Mouse (Mus musculus) hindbrain, embryonic 11.5 days (tissue): ENCODE measurements at regions not wholly inside any gene's neighbourhood (a gene's known extent, or its start where the extent isn't known, plus 50 kb on each side); places are given as distances from the start of the nearest gene placed in this dataset.

Experiments used
- ATAC-seq: fragments of 200-750 bp; cut with Nextera tagmentation; 2 replicates; pipeline ENCODE4 v1.8.0; 2017; ENCODE audit warnings: mild to moderate bottlenecking, moderate TSS enrichment, moderate library complexity; ENCODE audit not compliant: low FRiP score
- DNase-seq: peaks from one replicate; pipeline ENCODE4 v3.0.0-alpha.2; 2015; ENCODE audit warnings: low spot score
- H3K27ac ChIP-seq: fragments of 300-500 bp; sonication (generic); 2 replicates; pipeline ENCODE4 v1.5.1; 2014; ENCODE audit warnings: mild to moderate bottlenecking, low read depth, low read length
- H3K27me3 ChIP-seq: fragments of 300-500 bp; sonication (generic); 2 replicates; pipeline ENCODE4 v1.6.1; 2014; ENCODE audit warnings: mild to moderate bottlenecking, low read length, moderate library complexity, mixed read lengths; ENCODE audit not compliant: control insufficient read depth, insufficient read depth
- H3K36me3 ChIP-seq: fragments of 300-500 bp; sonication (generic); 2 replicates; pipeline ENCODE4 v1.6.1; 2014; ENCODE audit warnings: mild to moderate bottlenecking, low read length, moderate library complexity, mixed read lengths; ENCODE audit not compliant: control insufficient read depth, insufficient read depth
- H3K4me1 ChIP-seq: fragments of 300-500 bp; sonication (generic); replicated peaks from 2 replicates; pipeline ENCODE4 v1.6.1; 2014; ENCODE audit warnings: low read length, mixed read lengths; ENCODE audit not compliant: control insufficient read depth, insufficient read depth
- H3K4me2 ChIP-seq: fragments of 300-500 bp; sonication (generic); replicated peaks from 2 replicates; pipeline ENCODE4 v1.6.1; 2014; ENCODE audit warnings: mild to moderate bottlenecking, low read depth, low read length
- H3K4me3 ChIP-seq: fragments of 300-500 bp; sonication (generic); 2 replicates; pipeline ENCODE4 v1.5.1; 2014; ENCODE audit warnings: low read depth, low read length
- H3K9ac ChIP-seq: fragments of 300-500 bp; sonication (generic); 2 replicates; pipeline ENCODE4 v1.6.1; 2014; ENCODE audit warnings: low read depth, low read length
- H3K9me3 ChIP-seq: fragments of 300-500 bp; sonication (generic); 2 replicates; pipeline ENCODE4 v1.6.1; 2016; ENCODE audit warnings: low read length; ENCODE audit not compliant: control insufficient read depth
- WGBS: fragments of 180-500 bp; shearing (Covaris S2); extraction: QIAGEN DNeasy Blood & Tissue Kit; methylation state at CpG from one replicate; pipeline ENCODE4 v1.1.7; 2014; 5-methylcytosine and 5-hydroxymethylcytosine counted together

GRCm38 (mm10) chr12:92723022-92723421 lies 874.1 kb upstream of the Sel1l start:
- WGBS, result 91% methylated on average over 3 of the region's 3 CpGs

GRCm38 (mm10) chr12:92713415-92713814 lies 864.5 kb upstream of the Sel1l start:
- no peak overlapping the region for H3K4me2 ChIP-seq
- H3K27ac ChIP-seq, result no peak overlapping the region
- no peak for ATAC-seq
- H3K4me3 ChIP-seq, result no peak overlapping the region
- H3K4me1 ChIP-seq, result no peaks in the 10 kb centered on the region
- no peaks in the 10 kb centered on the region for H3K9me3 ChIP-seq
- no peak for DNase-seq
- 92% methylated on average over 16 of the region's 16 CpGs for WGBS
- H3K36me3 ChIP-seq, result no peaks in the 10 kb centered on the region
- no peaks in the 10 kb centered on the region for H3K27me3 ChIP-seq
- no peak overlapping the region for H3K9ac ChIP-seq

More at GRCm38 (mm10) chr12:92723022-92723421, 874.1 kb upstream of the Sel1l start:
- Histone ChIP-seq H3K27me3 (no peaks in the 10 kb centered on the region), H3K9me3 (no peaks in the 10 kb centered on the region), H3K4me3 (no peak overlapping the region), H3K4me2 (no peak overlapping the region), H3K36me3 (no peaks in the 10 kb centered on the region), H3K9ac (no peak overlapping the region), H3K4me1 (no peaks in the 10 kb centered on the region), H3K27ac (no peak overlapping the region)
- no peak for DNase-seq
- ATAC-seq, result no peak

- no peak for DNase-seq
- H3K27ac ChIP-seq, result no peak overlapping the region
- H3K9ac ChIP-seq, result no peak overlapping the region
- 65% methylated on average over 3 of the region's 3 CpGs for WGBS
- H3K9me3 ChIP-seq, result no peaks in the 10 kb centered on the region
- H3K4me3 ChIP-seq, result no peak overlapping the region
- H3K36me3 ChIP-seq, result no peaks in the 10 kb centered on the region
- H3K4me2 ChIP-seq, result no peak overlapping the region
- no peaks in the 10 kb centered on the region for H3K27me3 ChIP-seq
- ATAC-seq, result no peak
- H3K4me1 ChIP-seq, result no peaks in the 10 kb centered on the region
These were observed 859.5 kb upstream of the Sel1l start for GRCm38 (mm10) chr12:92708466-92708865.

- Histone ChIP-seq H3K4me2 (no peak overlapping the region), H3K4me1 (no peaks in the 10 kb centered on the region), H3K4me3 (no peak overlapping the region), H3K9ac (no peak overlapping the region), H3K27ac (no peak overlapping the region), H3K27me3 (no peaks in the 10 kb centered on the region), H3K9me3 (no peaks in the 10 kb centered on the region), H3K36me3 (no peaks in the 10 kb centered on the region)
- no peak for ATAC-seq
- DNase-seq, result no peak
These were observed 854.8 kb upstream of the Sel1l start for GRCm38 (mm10) chr12:92703731-92704130.

GRCm38 (mm10) chr12:92692956-92693355 lies 844.0 kb upstream of the Sel1l start:
- Histone ChIP-seq H3K9ac (no peak overlapping the region), H3K27me3 (no peaks in the 10 kb centered on the region), H3K4me3 (no peak overlapping the region), H3K36me3 (no peaks in the 10 kb centered on the region), H3K4me1 (no peaks in the 10 kb centered on the region), H3K4me2 (no peak overlapping the region), H3K27ac (no peak overlapping the region), H3K9me3 (no peaks in the 10 kb centered on the region)
- WGBS, result 83% methylated on average over 1 of the region's 1 CpGs
- DNase-seq (no peak), ATAC-seq (no peak)

- no peak overlapping the region for H3K27ac ChIP-seq
- WGBS, result 92% methylated on average over 1 of the region's 1 CpGs
These were observed 823.4 kb upstream of the Sel1l start for GRCm38 (mm10) chr12:92672396-92672795.

GRCm38 (mm10) chr12:92646634-92647033 lies 797.7 kb upstream of the Sel1l start:
- Histone ChIP-seq H3K27me3 (no peaks in the 10 kb centered on the region), H3K9me3 (no peaks in the 10 kb centered on the region)

More at GRCm38 (mm10) chr12:92672396-92672795, 823.4 kb upstream of the Sel1l start:
- no peak for ATAC-seq
- DNase-seq, result no peak
- Histone ChIP-seq H3K4me1 (no peaks in the 10 kb centered on the region), H3K9me3 (no peaks in the 10 kb centered on the region), H3K36me3 (no peaks in the 10 kb centered on the region), H3K4me3 (no peak overlapping the region), H3K4me2 (no peak overlapping the region), H3K27me3 (no peaks in the 10 kb centered on the region), H3K9ac (no peak overlapping the region)

GRCm38 (mm10) chr12:92645006-92645624 lies 796.2 kb upstream of the Sel1l start:
- H3K9ac ChIP-seq, result no peak overlapping the region
- H3K4me1 ChIP-seq, result no peaks in the 10 kb centered on the region
- H3K4me2 ChIP-seq, result no peak overlapping the region
- ATAC-seq (no peak), DNase-seq (no peak)
- no peaks in the 10 kb centered on the region for H3K27me3 ChIP-seq
- H3K4me3 ChIP-seq, result no peak overlapping the region
- H3K27ac ChIP-seq, result no peak overlapping the region
- H3K36me3 ChIP-seq, result no peaks in the 10 kb centered on the region
- 82% methylated on average over 4 of the region's 4 CpGs for WGBS
- H3K9me3 ChIP-seq, result no peaks in the 10 kb centered on the region

More at GRCm38 (mm10) chr12:92646634-92647033, 797.7 kb upstream of the Sel1l start:
- Histone ChIP-seq H3K9ac (no peak overlapping the region), H3K4me2 (no peak overlapping the region), H3K4me3 (no peak overlapping the region), H3K27ac (no peak overlapping the region), H3K36me3 (no peaks in the 10 kb centered on the region), H3K4me1 (no peaks in the 10 kb centered on the region)
- WGBS, result 80% methylated on average over 2 of the region's 2 CpGs
- DNase-seq (no peak), ATAC-seq (no peak)

GRCm38 (mm10) chr12:92619120-92619519 lies 770.2 kb upstream of the Sel1l start:
- H3K27me3 ChIP-seq, result no peaks in the 10 kb centered on the region
- no peak for ATAC-seq
- H3K4me1 ChIP-seq, result no peaks in the 10 kb centered on the region
- H3K36me3 ChIP-seq, result no peaks in the 10 kb centered on the region
- no peaks in the 10 kb centered on the region for H3K9me3 ChIP-seq
- H3K4me3 ChIP-seq, result no peak overlapping the region
- H3K27ac ChIP-seq, result no peak overlapping the region
- H3K4me2 ChIP-seq, result no peak overlapping the region
- no peak overlapping the region for H3K9ac ChIP-seq
- no peak for DNase-seq
